Mouse (Mus musculus): Measurements from ENCODE around the gene Chchd6.

DNA sequence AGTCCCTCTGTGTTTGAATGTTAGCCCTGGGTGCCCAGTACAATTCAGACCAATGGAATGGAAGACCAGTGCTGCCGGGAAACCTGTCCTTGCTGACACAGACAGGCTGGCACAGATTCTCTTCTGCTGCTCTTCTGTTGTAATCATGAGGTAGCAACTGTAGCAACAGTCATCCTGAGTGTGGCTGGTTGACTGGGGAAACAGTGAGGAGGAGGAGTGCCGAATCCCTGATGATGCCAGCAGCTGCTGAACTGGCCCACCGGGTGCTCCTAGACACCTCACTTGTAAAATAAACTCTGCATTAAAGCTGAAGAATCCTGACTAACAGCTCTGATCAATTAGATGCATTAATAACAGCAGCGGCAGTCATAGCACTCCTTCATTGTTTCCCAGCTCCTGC lies 28.7 kb downstream of the Chchd6 start:
- TF ChIP-seq TAL1 (conservative IDR thresholded peaks at IDR 0.05; ENCODE audit: low read depth, low read length), result no peak
- TF ChIP-seq GATA1 (IDR thresholded peaks at IDR 0.05; ENCODE audit: borderline replicate concordance, low read length), result no peak
- TF ChIP-seq CTCF (IDR thresholded peaks at IDR 0.05; ENCODE audit: low read depth, low read length), result no peak
- no peak for TF ChIP-seq POLR2AphosphoS5 (IDR thresholded peaks at IDR 0.05; ENCODE audit: insufficient replicate concordance, low read depth, low read length)
- TF ChIP-seq GATA2 (IDR thresholded peaks at IDR 0.05; ENCODE audit: borderline replicate concordance, low read depth, low read length), result no peak

Data from G1E (cell line).